Mouse (Mus musculus): ENCODE results near the gene Pmch.

Pmch gene

GRCm38 (mm10) chr10:88090772-88091171 is at the start of gene Pmch:
Gene Pmch (plus strand): TSS chr10:88091072.
- no peak for DNase-seq (ENCODE audit: low spot score)

- DNase-seq (ENCODE audit: low spot score): no peak
These were observed 46.6 kb upstream of the Pmch start for GRCm38 (mm10) chr10:88044297-88044696.

- no peak for DNase-seq (ENCODE audit: low spot score)
These were observed 44.6 kb upstream of the Pmch start for GRCm38 (mm10) chr10:88046098-88046771.

- DNase-seq (ENCODE audit: low spot score): no peak
These were observed 36.5 kb upstream of the Pmch start for GRCm38 (mm10) chr10:88054233-88054985.

- DNase-seq (ENCODE audit: low spot score): no peak
These were observed 33.8 kb upstream of the Pmch start for GRCm38 (mm10) chr10:88056950-88057649.

- peak; percentile 38 for DNase-seq (ENCODE audit: low spot score)
These were observed 27.4 kb upstream of the Pmch start for GRCm38 (mm10) chr10:88063436-88063835.

GRCm38 (mm10) chr10:88064872-88065271 is 26.0 kb upstream of the Pmch start:
- DNase-seq (ENCODE audit: low spot score): no peak

- DNase-seq (ENCODE audit: low spot score): no peak
These were observed 23.5 kb upstream of the Pmch start for GRCm38 (mm10) chr10:88067377-88067776.

- DNase-seq (ENCODE audit: low spot score): no peak
These were observed 15.3 kb downstream of the Pmch start for GRCm38 (mm10) chr10:88106169-88106568.

GRCm38 (mm10) chr10:88113290-88113689 is 22.4 kb downstream of the Pmch start:
- DNase-seq (ENCODE audit: low spot score): no peak

GRCm38 (mm10) chr10:88119721-88120120 is 28.8 kb downstream of the Pmch start:
- DNase-seq (ENCODE audit: low spot score): peak; percentile 26

- no peak for DNase-seq (ENCODE audit: low spot score)
These were observed 44.8 kb downstream of the Pmch start for GRCm38 (mm10) chr10:88135630-88136029.

Data from retina, embryonic 14.5 days (tissue).